Mouse (Mus musculus) embryo, embryonic 9.5 days (tissue): ENCODE measurements around the gene Ddo.

Experiments
- DNase-seq: peaks from one replicate; pipeline ENCODE4 v3.0.0-alpha.2; 2017; ENCODE audit errors: extremely low spot score

Gene Ddo

DNA sequence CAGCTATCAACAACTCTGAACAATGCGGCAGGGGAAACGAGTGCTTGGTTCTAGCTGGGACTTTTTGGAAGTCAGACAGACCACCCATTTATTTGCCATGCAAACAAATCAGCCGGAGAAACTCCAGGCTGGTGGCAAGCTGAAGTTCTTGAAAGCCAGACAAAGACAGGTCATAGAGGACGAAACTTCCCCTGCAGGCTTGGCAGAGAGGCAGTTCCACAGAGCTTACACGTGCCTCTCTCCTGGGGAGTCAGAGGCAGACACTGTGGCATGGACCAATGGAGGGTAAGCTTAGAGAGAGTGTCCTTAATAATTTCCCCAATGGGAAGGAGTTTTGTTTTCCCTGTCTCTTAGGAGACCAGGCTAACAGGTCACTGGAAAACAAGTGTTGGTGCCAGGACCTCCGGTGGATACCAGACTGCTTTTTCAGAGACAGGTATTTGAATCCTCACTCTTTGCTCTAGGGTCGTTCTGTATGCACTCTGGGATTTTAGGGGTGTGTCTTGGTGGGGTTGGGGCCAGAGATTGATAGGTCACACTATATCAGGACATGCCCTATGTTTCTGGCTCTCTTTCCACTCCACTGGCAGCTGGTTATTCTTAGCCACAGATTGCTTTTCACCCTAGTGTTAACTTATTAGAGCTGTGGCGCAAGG is at the start of gene Ddo:
Gene Ddo (plus strand): TSS at position 356 of the 656 bp plus-strand sequence.
- no peak for DNase-seq

DNA sequence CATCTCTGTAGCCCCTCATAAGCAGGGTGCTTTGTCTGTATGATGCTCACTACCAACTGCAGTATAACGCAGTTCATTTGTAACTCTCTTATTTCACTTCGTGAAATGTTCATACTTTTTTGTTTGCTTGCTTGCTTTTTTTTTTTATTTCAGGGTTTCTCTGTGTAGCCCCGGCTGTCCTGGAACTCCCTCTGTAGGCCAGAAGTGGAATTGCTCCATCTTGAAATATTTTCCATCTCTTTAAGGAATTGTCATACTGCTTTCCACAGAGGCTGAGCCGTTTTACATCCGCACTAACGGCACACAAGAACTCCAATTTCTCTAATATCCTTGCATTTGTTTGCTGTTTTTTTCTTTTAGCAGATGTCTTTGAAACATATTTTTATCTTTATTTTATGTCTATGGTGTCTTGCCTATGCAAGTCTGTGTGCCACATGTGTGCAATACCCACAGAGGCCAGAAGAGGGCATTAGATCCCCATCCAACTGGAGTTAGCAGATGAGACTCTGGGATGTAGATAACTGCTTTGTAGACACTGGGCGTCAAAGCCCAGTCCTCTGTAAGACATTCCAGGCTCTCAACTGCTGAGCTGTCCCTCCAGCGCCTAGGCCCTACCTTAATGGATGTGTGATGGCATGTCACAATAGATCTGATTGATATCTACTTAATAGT is 46.1 kb upstream of the Ddo start:
- peak; percentile 35 for DNase-seq

DNA sequence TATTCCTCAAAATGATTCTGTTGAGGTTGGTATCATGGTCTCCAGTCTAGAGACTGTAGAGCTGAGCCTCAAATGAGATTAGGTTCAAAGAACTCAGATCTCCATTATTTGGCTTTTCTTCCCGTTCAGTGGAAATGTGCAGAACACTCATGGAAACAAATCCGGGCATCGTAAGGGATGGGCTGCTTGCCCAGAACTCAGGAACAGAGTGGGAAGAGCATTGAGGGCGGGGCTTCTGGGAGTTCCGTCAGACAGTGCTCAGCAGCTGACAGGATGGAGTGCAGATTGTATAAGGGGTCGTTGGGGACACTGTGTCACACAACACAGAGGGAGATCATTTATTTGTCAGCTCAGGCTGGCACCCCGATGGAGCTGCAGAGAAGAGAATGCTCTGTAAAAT is 37.6 kb upstream of the Ddo start:
- no peak for DNase-seq

DNA sequence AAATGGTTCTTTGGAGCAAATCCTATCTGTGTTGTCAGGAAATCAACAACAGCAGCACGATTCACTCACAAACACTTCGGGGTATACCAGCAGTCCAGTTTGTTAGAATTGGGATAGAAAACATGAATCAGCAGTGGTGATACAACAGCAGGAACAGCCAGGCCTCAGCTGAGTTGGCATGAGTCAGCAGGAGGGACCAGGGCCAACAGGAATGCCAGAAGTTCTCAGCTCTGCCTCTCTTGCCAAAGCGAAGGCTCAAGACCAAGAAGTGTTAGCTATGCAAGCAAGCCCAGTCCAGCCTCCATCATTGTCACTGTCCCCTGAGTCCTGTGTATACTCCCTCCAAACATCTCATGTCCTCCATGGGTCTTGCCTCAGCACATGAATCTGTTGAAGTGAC is 32.6 kb upstream of the Ddo start:
- DNase-seq = no peak

DNA sequence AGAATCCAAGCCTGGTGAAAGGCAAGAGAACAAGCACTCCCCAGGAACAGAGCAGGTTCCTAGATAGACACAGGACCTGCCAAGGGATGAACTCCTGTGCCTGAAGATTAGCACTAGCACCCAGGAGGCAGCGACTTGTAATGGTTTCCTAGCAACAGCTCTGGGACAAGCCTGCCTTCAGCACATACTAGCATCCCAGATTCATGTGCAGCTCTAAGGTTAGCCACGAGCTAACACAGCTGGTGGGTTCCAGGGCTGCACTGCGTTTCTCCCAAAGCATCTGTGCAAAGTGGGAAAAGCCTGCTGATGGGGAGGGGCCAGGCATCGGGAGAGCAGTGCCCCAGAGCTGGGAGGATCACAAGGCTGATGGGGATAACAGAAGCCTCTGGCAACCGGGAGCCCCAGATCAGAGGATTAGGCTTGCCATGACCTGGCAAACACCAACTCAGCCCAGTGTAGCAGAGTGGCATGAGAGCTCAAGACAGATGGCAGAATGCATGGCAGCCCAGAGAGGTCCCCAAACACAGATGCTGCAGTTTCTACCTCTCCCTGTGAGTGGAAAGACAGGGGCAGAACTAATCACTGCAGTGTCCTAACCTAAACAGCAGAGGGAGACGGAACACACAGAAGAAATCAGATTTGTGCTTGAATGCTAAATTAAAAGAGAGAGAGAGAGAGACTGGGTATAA is 25.0 kb upstream of the Ddo start:
- no peak for DNase-seq

DNA sequence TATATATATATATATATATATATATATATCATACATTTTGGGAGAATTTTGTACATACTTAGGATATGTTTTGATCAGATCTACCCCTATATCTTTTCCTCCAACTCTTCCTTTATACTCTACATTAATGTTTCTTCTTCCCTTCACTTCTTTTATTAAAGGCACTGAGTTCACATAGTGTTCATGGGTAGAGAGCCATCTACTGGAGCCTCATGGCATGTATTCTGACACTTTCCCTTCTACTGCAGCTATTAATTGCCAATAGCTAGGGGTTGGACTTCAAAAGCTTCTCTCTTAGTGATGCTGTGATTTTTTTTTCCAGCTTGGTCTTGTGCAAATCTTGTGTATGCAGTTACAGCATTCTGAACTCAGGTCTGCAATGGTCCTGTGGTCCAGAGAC is 11.8 kb upstream of the Ddo start:
- no peak for DNase-seq

DNA sequence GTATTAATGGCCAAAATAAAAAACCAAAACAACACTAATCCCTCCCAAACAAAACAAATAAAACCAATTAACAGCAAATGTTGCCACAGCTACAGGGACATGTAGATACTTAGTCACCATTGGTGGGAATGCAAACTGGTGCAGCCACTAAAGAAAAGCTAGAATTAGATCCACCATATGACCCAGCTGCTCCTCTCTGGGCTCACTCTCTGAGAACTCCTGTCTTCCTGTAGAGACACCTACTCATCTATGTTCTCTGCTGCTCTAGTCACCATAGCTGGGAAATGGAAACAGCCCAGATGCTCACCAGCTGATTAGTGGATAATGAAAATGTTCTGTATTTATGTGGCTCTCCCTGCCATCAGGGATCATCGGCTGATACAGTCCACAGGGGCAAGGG is 10.1 kb upstream of the Ddo start:
- no peak for DNase-seq

DNA sequence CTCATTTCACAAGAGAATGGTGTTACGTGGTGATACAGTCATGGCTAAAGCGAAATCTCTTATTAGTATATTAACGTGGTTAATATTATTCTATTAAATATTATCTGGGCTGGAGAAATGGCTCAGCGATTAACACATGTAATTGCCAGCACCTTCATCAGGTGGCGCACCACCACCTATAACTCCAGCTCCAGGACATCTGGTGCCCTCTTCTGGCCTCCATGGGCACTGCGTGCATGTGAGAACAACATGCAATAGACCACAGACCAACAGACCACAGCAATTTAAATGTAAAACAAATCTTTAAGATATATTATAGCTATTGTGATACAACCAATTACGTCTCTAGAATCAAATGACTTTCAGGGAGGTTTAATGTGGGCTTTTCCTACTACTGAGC is 671 bp upstream of the Ddo start:
- DNase-seq = no peak

DNA sequence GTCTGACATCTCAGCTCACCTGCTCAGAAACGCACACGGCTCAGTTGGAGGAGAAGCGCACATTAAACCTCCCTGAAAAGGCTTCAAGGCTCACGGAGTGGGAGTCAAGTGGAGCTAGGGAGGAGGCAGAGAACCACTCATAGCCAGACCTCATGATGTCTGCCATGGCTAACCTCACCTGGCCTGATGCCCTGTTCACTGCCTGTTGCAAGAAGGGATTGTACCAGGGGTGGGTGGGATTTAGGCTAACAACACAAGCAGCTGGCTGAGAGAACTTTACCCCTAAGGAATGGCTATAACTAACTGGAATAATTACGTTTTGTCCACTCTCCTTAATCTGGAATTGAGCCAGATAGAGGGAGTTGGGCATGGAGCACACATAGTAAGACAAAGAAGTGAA is 646 bp downstream of the Ddo start:
- no peak for DNase-seq

DNA sequence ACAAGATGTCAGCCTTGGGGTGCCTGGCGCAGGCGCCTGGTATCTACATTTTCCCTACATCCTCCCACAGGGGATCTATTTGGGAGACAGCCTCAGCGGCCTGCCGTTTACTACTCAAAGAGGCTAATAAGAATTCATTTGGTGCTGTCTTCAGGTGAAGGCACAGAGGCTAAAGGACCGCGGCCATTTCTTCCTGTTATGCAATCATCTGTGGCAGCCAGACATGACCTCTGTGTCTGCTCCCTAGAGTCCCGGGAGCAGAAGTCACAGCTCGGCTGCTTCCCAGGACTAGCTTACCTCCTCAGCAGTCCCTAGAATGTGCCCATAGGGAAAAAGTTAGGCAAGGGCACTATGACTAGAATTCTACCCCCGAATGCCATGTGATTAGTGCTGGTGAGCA is 1.1 kb downstream of the Ddo start:
- no peak for DNase-seq

DNA sequence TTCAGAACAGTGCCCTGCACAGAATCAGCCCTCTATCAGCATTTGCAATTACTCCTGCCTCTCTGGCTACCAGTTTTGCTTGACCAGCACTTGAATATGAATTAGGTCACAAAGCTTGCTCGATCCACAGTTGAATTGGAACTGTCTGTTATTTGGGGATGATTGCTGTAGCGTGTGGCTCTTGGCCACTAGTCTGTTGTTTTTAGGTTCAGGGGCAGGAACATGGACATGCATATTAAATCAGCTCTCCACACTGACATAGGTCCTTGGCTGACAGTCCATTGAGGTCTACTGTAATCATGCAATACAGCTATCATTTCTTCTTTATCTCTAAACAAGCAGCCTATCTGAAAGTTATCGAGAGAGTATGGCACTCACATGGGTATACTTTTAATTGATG is 2.3 kb downstream of the Ddo start:
- DNase-seq = no peak

DNA sequence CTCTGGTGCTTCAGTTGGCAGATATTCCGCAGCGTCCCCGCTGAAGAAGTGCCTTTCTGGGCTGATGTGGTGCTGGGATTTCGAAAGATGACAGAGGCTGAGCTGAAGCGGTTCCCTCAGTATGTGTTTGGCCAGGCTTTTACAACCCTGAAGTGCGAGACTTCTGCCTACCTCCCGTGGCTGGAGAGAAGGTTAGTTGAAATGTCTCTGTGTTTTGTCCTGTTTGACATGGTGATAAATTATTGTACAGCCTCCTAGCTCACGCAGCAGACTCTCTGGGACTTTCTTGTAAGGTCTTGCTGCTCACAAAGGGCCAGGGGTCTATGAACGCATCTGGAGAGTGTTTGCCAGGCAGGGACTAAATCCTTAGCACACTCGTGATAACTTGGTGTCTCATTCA is 7.5 kb downstream of the Ddo start:
- DNase-seq = peak; percentile 28

DNA sequence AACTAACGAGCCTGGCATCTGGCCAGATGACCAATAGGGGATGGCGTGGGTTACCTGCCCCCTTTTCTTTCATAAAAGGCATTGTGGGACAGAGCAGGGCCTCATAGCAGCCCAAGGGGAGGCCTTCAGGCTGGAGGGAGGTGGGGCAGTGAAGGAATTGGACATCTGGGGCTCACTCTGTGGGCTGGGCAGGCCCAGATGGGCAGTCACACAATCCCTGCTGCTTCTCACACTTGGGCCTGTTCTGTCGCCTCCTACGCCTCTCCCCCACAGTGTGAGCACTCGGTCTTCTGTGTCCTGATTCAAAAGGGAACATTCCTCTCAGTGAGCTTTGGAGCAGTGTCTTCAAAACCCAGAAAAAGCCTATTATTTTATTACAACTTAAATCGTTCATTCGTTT is 8.5 kb downstream of the Ddo start:
- no peak for DNase-seq

DNA sequence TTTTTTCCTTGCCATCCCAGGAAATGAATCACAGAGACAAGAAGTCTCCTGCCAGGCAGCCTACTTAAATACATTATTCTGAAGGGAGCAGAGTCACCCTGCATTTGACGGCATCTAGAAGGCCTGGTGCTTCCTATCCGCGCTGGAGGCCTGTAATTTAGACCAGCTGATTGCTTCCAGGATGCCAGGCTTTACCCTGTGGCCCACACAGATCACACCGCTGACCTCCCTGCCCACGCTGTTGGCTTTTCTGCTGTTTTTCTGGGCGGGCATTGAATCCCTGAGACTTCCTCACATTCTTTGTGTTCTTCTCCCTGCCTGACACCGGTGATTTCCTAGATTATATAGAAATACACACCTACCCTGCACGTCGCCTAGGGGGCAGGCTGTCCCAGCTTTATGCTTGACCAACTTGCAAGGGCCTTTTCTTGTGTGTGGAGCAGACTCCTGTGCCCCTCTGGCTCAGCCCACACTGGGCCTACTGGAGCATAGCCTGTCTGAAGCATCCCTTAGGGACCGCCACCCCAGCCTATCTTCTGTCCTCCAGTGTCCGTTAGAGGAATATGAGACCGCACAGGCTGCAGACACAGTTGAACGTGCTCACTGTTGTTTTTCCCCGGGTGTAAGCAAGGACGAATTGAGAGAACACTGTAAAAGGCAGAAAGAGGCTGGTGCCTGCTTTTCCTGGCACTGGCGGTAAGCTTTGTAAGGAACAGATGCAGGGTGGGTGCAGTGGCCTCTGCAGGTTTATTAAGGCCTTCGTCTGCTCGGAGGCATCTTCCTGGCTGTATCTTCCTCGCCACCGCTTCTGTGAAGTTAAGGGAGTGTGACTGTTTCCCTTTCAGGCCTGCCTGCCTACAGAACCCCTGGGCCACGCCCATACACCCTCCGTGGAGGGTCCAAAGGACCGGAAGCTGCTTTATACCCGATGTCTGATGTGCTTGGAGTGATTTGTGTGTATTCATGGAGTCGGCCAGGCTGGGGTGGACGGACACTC is 9.3 kb downstream of the Ddo start:
- DNase-seq = peak; percentile 21

DNA sequence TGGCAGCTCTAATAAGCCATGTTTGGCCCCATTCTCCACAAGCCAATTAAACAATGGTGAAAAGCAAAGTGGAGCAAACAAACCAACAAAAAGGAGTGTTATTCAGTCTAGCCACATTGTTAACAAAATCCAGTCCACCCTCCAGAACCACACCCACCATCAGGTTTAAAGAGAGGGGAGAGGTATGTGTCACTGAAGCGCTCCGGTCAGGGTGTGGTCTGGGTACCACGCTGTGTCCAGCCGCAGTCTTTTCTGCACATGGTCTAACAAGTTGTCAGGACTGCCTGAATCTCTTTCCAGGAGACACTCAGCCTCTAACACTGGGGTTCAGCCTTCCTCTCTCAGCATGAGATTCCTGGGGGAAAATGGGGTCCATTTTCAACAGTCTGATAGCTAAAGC is 10.6 kb downstream of the Ddo start:
- no peak for DNase-seq

DNA sequence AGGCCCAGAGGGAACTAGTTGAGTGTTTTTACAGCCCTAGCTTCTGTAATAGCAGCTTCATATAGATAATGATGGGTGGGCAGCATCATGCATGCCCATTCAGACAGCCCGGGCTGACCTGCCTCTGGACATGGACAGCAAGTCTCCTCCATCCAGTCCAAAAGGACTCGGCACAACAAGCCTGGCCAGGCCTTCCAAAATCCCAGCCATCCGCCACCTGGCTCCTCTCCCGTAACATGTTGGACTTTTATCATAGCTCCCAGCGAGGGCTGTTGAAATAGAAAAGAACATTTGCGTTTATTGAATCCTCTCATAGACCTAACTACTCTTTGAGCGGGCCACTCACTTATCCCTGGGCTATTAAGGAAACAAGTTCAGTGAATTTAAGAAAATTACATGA is 12.1 kb downstream of the Ddo start:
- no peak for DNase-seq

DNA sequence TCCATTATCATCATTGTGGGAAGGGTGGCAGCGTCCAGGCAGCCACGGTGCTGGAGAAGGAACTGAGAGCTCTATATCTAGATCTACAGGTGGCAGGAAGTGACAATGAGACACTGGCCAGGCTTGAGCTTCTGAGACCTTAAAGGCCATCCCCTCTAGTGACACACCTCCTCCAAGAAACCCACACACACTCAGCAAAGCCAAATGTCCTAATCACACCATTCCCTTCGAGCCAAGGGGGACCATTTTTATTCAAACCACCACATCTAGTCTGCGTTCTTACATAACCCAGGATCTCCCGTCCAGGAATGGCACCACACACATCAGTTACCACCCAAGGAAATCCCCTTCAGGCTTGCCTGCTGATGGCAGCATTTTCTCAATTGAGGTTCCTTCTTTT is 13.3 kb downstream of the Ddo start:
- DNase-seq = no peak

DNA sequence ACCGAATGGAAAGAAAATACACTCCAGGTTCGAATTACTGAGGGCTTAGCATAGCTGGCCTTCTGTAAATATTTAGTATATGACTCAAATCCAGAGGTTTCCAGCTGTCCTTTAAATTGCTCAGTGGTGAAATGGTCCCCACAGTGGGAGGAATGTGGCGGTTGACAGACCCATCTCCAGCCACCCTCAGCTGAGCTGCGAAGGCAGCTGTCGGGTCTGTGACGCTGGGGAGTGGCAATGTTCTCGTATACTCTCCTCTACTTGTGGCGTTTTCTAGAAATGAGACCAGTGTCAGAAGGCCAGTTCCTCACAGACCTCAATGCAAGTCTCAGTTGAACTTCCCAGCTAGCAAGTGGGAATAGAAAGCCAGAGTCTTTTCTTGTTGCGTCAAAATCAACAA is 14.6 kb downstream of the Ddo start:
- DNase-seq = no peak

DNA sequence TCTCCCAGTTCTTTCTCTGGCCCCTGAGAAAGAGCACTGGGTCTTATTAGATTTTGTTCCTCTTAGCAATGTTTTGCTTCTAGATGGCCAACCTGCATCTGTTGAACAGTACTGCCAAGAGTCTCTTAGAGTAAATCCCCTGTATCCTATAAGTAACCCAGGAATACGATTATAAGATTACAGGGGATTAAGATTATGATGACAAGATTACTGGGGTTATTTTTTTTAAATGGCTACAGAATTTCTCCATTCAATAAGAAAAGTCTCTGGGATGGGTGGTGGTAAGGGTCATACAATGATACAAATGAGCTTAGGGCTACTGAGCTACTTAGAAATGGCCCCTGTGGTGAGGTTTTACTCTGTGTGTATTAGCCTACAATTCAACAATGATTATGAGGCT is 15.5 kb downstream of the Ddo start:
- DNase-seq = no peak

DNA sequence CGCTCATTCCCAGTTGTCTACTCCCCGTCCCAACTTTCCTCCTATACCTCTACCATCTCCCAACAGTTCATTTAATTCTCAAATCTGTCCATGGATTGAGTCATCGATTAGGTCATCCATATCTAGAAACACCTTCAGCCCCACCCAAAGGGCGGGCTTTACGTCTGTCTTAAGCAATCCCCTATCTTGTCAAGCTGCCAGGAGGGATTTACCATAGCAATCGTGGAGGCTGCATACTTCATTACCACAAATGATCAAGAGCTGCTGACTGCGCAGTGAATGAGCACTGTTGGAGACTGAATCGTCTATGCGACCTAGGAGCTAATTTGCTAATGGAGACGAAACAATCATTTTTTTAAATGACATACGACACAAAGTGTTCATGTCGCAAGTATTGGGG is 19.0 kb downstream of the Ddo start:
- no peak for DNase-seq

DNA sequence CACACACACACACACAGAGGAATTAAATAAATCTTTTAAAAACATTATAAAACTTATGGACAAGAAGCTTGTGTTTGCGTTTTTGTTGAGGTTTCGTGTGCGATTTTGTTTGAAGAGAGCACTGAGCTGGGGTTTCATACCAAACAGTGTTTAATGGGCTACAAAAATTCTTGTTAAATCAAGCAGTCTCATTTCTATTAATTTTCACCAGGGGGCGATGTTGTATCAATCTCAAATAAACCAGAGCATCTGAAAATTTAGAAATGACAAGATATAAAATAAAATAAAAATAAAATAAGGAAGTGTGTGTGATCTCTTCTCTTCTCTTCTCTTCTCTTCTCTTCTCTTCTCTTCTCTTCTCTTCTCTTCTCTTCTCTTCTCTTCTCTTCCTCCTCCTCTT is 19.8 kb downstream of the Ddo start:
- no peak for DNase-seq

DNA sequence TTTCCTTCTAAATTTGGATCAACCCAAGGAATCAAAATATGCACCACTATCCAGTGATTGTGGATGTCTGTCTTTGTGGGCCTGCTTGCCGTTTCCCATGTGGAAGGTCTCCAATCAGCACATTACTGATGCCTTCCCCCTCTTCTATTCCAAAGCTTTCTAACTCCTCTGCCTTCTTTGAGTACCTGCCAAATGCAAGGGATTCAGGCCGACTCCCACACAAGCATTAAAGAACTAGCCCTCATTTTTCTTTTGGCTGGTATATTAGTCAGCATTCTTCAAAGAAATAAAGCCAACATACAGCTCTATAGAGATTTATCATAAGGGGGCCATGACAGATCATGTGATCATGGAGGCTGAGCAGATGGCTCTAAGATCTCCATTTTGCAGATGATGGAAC is 21.9 kb downstream of the Ddo start:
- DNase-seq = no peak
